Mouse (Mus musculus): ENCODE measurements around the gene Bcas3. TPM values are rescaled to one million over a fixed set of nuclear protein-coding genes. Genes with fewer than 3 reads are reported as not detected.
A peak's percentile ranks its signal among the peaks of the same experiment; 100 is the strongest.

Gene Bcas3
- polyA plus RNA-seq, 1 experiment from 2014 or later, result 20.2 TPM

- no peak overlapping the region for H3K27ac ChIP-seq (replicated peaks)
- WGBS, result 13% methylated on average over 5 of the region's 5 CpGs
- H3K4me1 ChIP-seq, result peaks cover 51% of the 10 kb centered on the region
Measured at GRCm38 (mm10) chr11:85527261-85527660, 174.3 kb downstream of the Bcas3 start.

GRCm38 (mm10) chr11:85529531-85530285 is 176.7 kb downstream of the Bcas3 start:
- Histone ChIP-seq H3K4me3 (no peak overlapping the region), H3K4me1 (peaks cover 35% of the 10 kb centered on the region), H3K27me3 (ENCODE audit: low read depth, poor library complexity, severe bottlenecking) (peaks cover 53% of the 10 kb centered on the region), H3K36me3 (no peaks in the 10 kb centered on the region), H3K27ac (replicated peaks) (no peak overlapping the region), H3K9me3 (replicated peaks) (no peaks in the 10 kb centered on the region)
- no peak for DNase-seq (ENCODE audit: low spot score)
- WGBS, result 77% methylated on average over 5 of the region's 5 CpGs

More at GRCm38 (mm10) chr11:85527261-85527660, 174.3 kb downstream of the Bcas3 start:
- Histone ChIP-seq H3K9me3 (replicated peaks) (no peaks in the 10 kb centered on the region), H3K4me3 (no peak overlapping the region), H3K27me3 (ENCODE audit: low read depth, poor library complexity, severe bottlenecking) (peaks cover 69% of the 10 kb centered on the region), H3K36me3 (no peaks in the 10 kb centered on the region)
- no peak for DNase-seq (ENCODE audit: low spot score)

DNA sequence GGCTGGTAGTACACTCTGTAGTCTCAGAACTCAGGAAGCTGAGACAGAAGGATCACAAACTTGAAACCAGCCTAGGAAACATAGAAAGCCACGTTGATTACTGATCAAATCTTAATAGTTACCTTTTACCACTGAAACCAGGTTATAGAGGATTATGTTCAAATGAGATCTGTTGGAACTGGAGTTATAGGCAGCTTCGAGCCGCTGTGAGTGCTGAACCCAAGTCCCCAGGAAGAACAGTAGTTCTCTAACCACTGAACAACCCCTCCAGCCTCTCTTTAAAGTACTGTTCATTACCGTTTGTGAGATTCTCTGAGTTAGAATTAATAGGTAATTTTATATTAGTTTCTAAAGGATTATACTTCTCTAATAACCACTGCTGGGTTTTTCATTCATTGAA is 188.0 kb downstream of the Bcas3 start:
- 87% methylated on average over 4 of the region's 4 CpGs for WGBS
- Histone ChIP-seq H3K9me3 (replicated peaks) (no peaks in the 10 kb centered on the region), H3K36me3 (no peaks in the 10 kb centered on the region), H3K4me1 (no peaks in the 10 kb centered on the region; the same call in 1 of the 2 replicates), H3K27ac (replicated peaks) (no peak overlapping the region), H3K27me3 (ENCODE audit: low read depth, poor library complexity, severe bottlenecking) (no peaks in the 10 kb centered on the region), H3K4me3 (no peak overlapping the region)
- DNase-seq (ENCODE audit: low spot score), result no peak

- Histone ChIP-seq H3K36me3 (no peaks in the 10 kb centered on the region), H3K27me3 (ENCODE audit: low read depth, poor library complexity, severe bottlenecking) (no peaks in the 10 kb centered on the region), H3K27ac (replicated peaks) (no peak overlapping the region), H3K4me1 (no peaks in the 10 kb centered on the region; the same call in 1 of the 2 replicates), H3K9me3 (replicated peaks) (no peaks in the 10 kb centered on the region), H3K4me3 (no peak overlapping the region)
- 86% methylated on average over 4 of the region's 4 CpGs for WGBS
- DNase-seq (ENCODE audit: low spot score), result no peak
Measured at GRCm38 (mm10) chr11:85543311-85543710, 190.3 kb downstream of the Bcas3 start.

DNA sequence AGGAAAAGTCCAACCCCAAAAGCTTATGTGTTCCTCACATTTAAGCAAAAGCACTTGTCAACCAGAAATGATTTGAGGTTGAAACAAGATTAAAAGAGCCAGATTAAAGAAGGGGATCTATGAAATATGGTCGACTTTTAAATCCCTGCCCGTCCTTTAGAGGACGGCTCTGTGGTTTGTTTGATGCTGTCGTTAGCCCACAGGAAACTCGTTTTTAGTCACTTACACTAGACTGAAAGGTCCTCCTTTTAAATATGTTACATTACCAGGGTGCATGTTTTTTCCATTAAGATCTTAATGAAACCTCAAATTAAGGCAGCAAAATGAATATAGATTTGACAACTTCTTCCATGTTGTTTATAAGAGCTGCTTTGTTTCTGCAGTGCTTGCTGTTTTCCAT is 192.6 kb downstream of the Bcas3 start:
- DNase-seq (ENCODE audit: low spot score), result no peak
- Histone ChIP-seq H3K36me3 (no peaks in the 10 kb centered on the region), H3K9me3 (replicated peaks) (no peaks in the 10 kb centered on the region), H3K27me3 (ENCODE audit: low read depth, poor library complexity, severe bottlenecking) (no peaks in the 10 kb centered on the region), H3K4me3 (no peak overlapping the region), H3K4me1 (no peaks in the 10 kb centered on the region; the same call in 1 of the 2 replicates), H3K27ac (replicated peaks) (no peak overlapping the region)
- WGBS, result 88% methylated on average over 5 of the region's 5 CpGs

- Histone ChIP-seq H3K36me3 (no peaks in the 10 kb centered on the region), H3K27ac (replicated peaks) (no peak overlapping the region), H3K4me3 (no peak overlapping the region), H3K27me3 (ENCODE audit: low read depth, poor library complexity, severe bottlenecking) (no peaks in the 10 kb centered on the region), H3K4me1 (no peaks in the 10 kb centered on the region; the same call in 1 of the 2 replicates), H3K9me3 (replicated peaks) (no peaks in the 10 kb centered on the region)
- 89% methylated on average over 6 of the region's 6 CpGs for WGBS
- no peak for DNase-seq (ENCODE audit: low spot score)
Measured at GRCm38 (mm10) chr11:85547966-85548365, 195.0 kb downstream of the Bcas3 start.

- Histone ChIP-seq H3K27me3 (ENCODE audit: low read depth, poor library complexity, severe bottlenecking) (no peaks in the 10 kb centered on the region), H3K36me3 (no peaks in the 10 kb centered on the region), H3K4me1 (no peaks in the 10 kb centered on the region; the same call in 1 of the 2 replicates), H3K4me3 (no peak overlapping the region), H3K27ac (replicated peaks) (no peak overlapping the region), H3K9me3 (replicated peaks) (no peaks in the 10 kb centered on the region)
- 94% methylated on average over 3 of the region's 3 CpGs for WGBS
- DNase-seq (ENCODE audit: low spot score), result no peak
Measured at GRCm38 (mm10) chr11:85549651-85550050, 196.7 kb downstream of the Bcas3 start.

- no peak for DNase-seq (ENCODE audit: low spot score)
- Histone ChIP-seq H3K27me3 (ENCODE audit: low read depth, poor library complexity, severe bottlenecking) (no peaks in the 10 kb centered on the region), H3K27ac (replicated peaks) (no peak overlapping the region), H3K4me3 (no peak overlapping the region), H3K4me1 (no peaks in the 10 kb centered on the region), H3K36me3 (no peaks in the 10 kb centered on the region), H3K9me3 (replicated peaks) (no peaks in the 10 kb centered on the region)
- WGBS, result 59% methylated on average over 1 of the region's 1 CpGs
Measured at GRCm38 (mm10) chr11:85555066-85555465, 202.1 kb downstream of the Bcas3 start.

GRCm38 (mm10) chr11:85555721-85556120 is 202.8 kb downstream of the Bcas3 start:
- Histone ChIP-seq H3K27me3 (ENCODE audit: low read depth, poor library complexity, severe bottlenecking) (no peaks in the 10 kb centered on the region), H3K4me3 (no peak overlapping the region), H3K36me3 (no peaks in the 10 kb centered on the region), H3K4me1 (no peaks in the 10 kb centered on the region), H3K27ac (replicated peaks) (no peak overlapping the region), H3K9me3 (replicated peaks) (no peaks in the 10 kb centered on the region)
- 87% methylated on average over 2 of the region's 2 CpGs for WGBS
- no peak for DNase-seq (ENCODE audit: low spot score)

- 85% methylated on average over 2 of the region's 2 CpGs for whole genome bisulfite sequencing
- H3K9me3 ChIP-seq (replicated peaks), result no peaks in the 10 kb centered on the region
- H3K27me3 ChIP-seq (ENCODE audit: low read depth, poor library complexity, severe bottlenecking), result no peaks in the 10 kb centered on the region
- no peak overlapping the region for H3K27ac ChIP-seq (replicated peaks)
- H3K4me1 ChIP-seq, result peaks cover 10% of the 10 kb centered on the region
- no peak overlapping the region for H3K4me3 ChIP-seq
- no peaks in the 10 kb centered on the region for H3K36me3 ChIP-seq
- no peak for DNase-seq (ENCODE audit: low spot score)
Measured at GRCm38 (mm10) chr11:85565068-85565467, 212.1 kb downstream of the Bcas3 start.

GRCm38 (mm10) chr11:85571040-85571439 is 218.1 kb downstream of the Bcas3 start:
- Histone ChIP-seq H3K27ac (replicated peaks) (0 out of 2 replicates have a peak overlapping the region, but pooled peaks have one; percentile 43), H3K9me3 (replicated peaks) (no peaks in the 10 kb centered on the region), H3K4me1 (peaks cover 47% of the 10 kb centered on the region), H3K4me3 (no peak overlapping the region), H3K27me3 (ENCODE audit: low read depth, poor library complexity, severe bottlenecking) (no peaks in the 10 kb centered on the region), H3K36me3 (no peaks in the 10 kb centered on the region)
- 45% methylated on average over 3 of the region's 3 CpGs for WGBS
- no peak for DNase-seq (ENCODE audit: low spot score)

- WGBS, result 56% methylated on average over 5 of the region's 5 CpGs
Measured at GRCm38 (mm10) chr11:85571936-85572335, 219.0 kb downstream of the Bcas3 start.

DNA sequence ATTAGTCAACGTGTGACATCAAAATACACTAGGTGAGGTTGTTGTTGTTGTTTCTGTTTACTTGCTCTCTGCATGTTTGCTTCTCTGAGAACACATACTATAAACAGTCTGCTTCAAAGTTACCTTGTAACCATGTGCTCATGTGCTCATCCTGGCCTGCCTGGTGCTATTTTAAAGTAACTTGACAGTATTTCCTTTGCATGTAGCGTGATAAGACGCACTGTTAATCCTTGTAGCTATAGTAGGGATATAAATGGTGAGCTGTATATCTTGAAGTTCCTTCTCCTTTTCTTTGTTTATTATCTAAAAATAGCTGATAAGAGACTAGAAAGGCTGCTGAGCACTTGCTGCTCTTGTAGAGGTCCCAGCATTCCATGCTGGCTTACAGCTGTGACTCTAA is 219.6 kb downstream of the Bcas3 start:
- no peak overlapping the region for H3K4me3 ChIP-seq
- DNase-seq (ENCODE audit: low spot score), result no peak
- H3K4me1 ChIP-seq, result peaks cover 44% of the 10 kb centered on the region
- no peaks in the 10 kb centered on the region for H3K27me3 ChIP-seq (ENCODE audit: low read depth, poor library complexity, severe bottlenecking)
- no peaks in the 10 kb centered on the region for H3K36me3 ChIP-seq
- no peaks in the 10 kb centered on the region for H3K9me3 ChIP-seq (replicated peaks)
- 88% methylated on average over 3 of the region's 3 CpGs for WGBS
- 0 out of 2 replicates have a peak overlapping the region, but pooled peaks have one; percentile 49 for H3K27ac ChIP-seq (replicated peaks)

More at GRCm38 (mm10) chr11:85571936-85572335, 219.0 kb downstream of the Bcas3 start:
- Histone ChIP-seq H3K27me3 (ENCODE audit: low read depth, poor library complexity, severe bottlenecking) (no peaks in the 10 kb centered on the region), H3K27ac (replicated peaks) (0 out of 2 replicates have a peak overlapping the region, but pooled peaks have one; percentile 49), H3K9me3 (replicated peaks) (no peaks in the 10 kb centered on the region), H3K4me1 (peaks cover 38% of the 10 kb centered on the region), H3K4me3 (no peak overlapping the region), H3K36me3 (no peaks in the 10 kb centered on the region)
- no peak for DNase-seq (ENCODE audit: low spot score)

All from midbrain, embryonic 10.5 days (tissue).